Mouse (Mus musculus) hematopoietic stem cell, adult 5-6 weeks (primary cell): Measurements from ENCODE around the gene Mat2a. TPM values are rescaled to one million over a fixed set of nuclear protein-coding genes. Genes with fewer than 3 reads are reported as not detected.
"Not testable (repeated sequence)": the region's sequence is repeated elsewhere in the genome, so short reads cannot be mapped to it uniquely, and the experiment has no call there.

Experiments
- ATAC-seq, 2 experiments: fragments of 125-278 bp in 1 of 2; replicated peaks in 1 of 2; 2 replicates each; pipeline ENCODE4 v1.8.0; 2016 to 2017; ENCODE audit warnings: inconsistent platforms in 2 of 2, mild to moderate bottlenecking in 2 of 2, moderate number of reproducible peaks in 2 of 2, low read depth in 1 of 2, moderate TSS enrichment in 1 of 2; ENCODE audit not compliant: low FRiP score in 2 of 2, poor library complexity in 2 of 2, severe bottlenecking in 2 of 2, insufficient read depth in 1 of 2, low TSS enrichment in 1 of 2
- total RNA-seq: library from RNA; stranded (forward); fragments of 172-1452, 232-1000 nt; gene quantifications from 2 replicates; pipeline ENCODE4 v1.2.3, GENCODE M21; 2017

The Mat2a gene
- total RNA-seq, 1 experiment from 2014 or later = 168 TPM

- ATAC-seq = no peak
Observed at GRCm38 (mm10) chr6:72460036-72460801, 20.9 kb upstream of the Mat2a start.

- no peak for ATAC-seq
Observed at GRCm38 (mm10) chr6:72458921-72459320, 19.6 kb upstream of the Mat2a start.

- no peak for ATAC-seq
Observed at GRCm38 (mm10) chr6:72458418-72458817, 19.1 kb upstream of the Mat2a start.

DNA sequence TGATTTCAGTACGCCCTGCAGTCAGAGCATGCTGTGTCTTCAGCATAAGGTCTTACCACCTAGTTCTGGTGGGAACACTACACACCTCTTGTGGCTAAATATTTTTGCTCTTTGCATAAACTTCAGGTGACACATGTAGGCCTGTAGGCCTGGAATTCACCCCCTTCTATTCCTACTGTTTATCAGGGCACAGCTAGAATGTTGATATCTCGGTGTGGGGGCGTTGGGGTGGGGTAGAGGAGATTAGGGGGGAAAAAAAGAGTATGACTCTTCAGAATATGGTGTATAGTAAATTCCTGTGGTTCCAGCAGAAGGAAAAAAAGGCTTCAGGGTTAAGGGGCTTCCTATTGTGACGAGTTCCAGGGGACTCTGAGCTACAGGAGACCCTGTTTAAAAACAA is 17.2 kb upstream of the Mat2a start:
- no peak for ATAC-seq

GRCm38 (mm10) chr6:72454833-72455373 is 15.5 kb upstream of the Mat2a start:
- ATAC-seq = no peak

GRCm38 (mm10) chr6:72454072-72454746 is 14.9 kb upstream of the Mat2a start:
- peak in 1 of 2 experiments; percentile 29; a peak in 1 of 4 replicates for ATAC-seq

DNA sequence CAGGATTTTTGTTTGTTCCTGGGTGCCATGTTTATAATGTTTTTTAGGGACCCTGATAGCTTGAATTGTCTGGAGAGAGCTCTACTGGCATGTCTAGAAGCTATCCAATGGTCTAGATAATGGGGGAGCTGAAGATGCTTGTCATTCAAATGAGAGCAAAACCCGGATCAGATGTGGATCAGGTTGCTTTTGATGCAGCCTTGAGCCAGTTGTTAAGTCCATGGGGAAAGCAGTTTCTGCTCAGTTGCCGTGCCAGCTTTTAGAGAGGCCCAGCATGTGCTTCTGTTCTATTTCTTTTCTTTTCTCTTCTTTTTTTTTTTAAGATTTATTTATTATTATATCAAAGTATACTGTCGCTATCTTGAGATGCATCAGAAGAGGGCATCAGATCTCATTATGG is 14.2 kb upstream of the Mat2a start:
- ATAC-seq = no peak

GRCm38 (mm10) chr6:72452329-72452728 is 13.0 kb upstream of the Mat2a start:
- no peak for ATAC-seq

DNA sequence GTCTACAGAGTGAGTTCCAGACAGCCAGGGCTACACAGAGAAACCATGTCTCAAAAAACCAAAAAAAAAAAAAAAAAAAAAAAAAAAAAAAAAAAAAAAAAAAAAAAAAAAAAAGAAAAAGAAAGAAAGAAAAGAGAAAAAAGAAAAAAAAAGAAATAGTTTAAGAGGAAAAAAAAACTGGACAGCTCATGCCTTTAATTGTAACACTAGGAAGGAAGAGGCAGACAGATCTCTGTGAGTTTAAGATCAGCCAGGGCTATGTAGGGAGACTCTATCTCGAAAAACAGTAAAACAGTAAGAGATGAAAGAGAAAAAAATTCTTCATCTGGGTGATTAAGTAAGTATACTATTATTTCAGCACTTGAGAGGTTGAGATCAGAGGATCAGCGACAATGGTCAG is 12.4 kb upstream of the Mat2a start:
- ATAC-seq = not testable (repeated sequence)

- ATAC-seq = no peak
Observed at GRCm38 (mm10) chr6:72447487-72447886, 8.1 kb upstream of the Mat2a start.

- no peak for ATAC-seq
Observed at GRCm38 (mm10) chr6:72445011-72445410, 5.7 kb upstream of the Mat2a start.

DNA sequence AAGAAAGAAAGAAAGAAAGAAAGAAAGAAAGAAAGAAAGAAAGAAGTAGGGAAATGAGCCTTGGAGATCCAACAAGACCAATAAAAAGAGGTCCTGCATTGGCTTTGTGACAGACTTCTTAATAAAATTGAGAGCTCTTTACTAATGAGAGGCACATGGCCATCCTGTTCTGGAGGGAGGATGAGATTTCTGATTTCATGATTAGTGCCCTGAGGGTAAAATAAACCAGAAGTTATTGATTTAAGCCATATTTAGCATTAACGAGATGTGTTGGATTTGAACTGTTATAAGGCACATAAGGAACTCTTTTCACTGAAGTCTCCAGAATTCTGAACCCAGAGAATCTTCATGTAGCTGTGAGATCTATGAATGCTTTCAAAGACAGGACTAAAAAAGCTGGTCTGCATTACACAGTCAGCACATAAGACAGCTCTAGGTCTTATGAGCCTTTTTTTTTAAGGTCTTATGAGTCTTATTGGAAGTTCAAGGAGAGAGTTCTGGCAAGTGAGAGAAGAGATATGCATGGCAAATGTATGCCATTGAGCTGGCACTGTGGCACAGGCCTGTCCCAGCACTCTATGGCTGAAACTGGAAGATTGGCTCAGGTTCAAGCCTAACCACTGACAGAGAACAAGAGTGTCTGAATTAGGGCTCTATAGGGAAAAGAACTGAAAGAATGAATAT is 3.7 kb upstream of the Mat2a start:
- ATAC-seq = no peak

- ATAC-seq = no peak
Observed at GRCm38 (mm10) chr6:72440186-72440990, 1.0 kb upstream of the Mat2a start.

DNA sequence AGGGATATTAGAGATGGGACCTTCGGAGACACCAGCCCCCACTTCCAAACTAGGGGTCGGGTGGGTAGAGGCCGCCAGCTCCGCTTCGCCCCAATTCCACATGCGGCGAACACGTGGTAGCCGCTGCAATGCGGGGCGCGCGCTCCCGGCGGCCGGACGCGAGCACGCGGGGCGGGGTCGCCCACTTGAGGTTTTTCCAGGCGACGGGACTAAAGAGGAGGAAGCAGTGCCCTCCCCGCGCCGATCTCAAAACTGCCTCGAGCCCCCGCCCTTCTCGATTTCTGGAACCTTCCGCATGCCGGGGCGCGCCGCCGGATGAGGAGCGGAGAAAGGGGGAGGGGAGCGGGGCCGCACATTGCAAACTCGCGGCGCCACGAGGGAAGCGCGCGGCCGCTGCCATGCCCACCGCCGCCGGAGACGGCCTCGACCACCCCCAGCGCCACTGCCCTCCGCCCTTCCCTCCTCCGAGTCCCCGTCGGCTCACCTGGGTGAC is 450 bp downstream of the Mat2a start:
- peak in 1 of 2 experiments; percentile 12; a peak in 1 of 4 replicates for ATAC-seq

DNA sequence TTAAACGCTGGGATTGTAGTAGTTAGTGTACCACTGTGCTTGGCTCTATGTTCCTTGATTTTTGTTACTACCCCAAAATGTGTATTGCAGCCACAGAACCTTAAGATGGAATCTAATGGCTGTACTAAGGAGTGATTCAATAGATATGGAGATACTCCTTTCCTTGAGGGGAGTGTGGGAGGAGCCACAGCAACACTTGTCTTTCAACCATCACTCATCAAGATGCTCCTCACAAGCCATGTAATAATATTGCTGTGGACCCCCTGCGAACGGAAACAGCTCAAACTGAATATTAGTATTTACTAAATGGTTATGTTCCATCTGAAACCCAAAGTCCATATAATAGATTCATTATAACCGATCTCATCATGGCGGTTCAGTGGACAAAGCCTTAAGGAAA is 1.1 kb downstream of the Mat2a start:
- no peak for ATAC-seq

- ATAC-seq = no peak
Observed at GRCm38 (mm10) chr6:72432153-72432552, 7.2 kb downstream of the Mat2a start.
